Mouse (Mus musculus): ENCODE data around the gene Zfp541. TPM values are rescaled to one million over a fixed set of nuclear protein-coding genes. Genes with fewer than 3 reads are reported as not detected.

Gene Zfp541
- total RNA-seq, 2 experiments from 2014 or later, result not detected

GRCm38 (mm10) chr7:16063490-16063889 is 1.9 kb downstream of the Zfp541 start:
- intact Hi-C loops (cut with DNase I), result no loop called here
- no peak for DNase-seq

GRCm38 (mm10) chr7:16070846-16071245 is 9.2 kb downstream of the Zfp541 start:
- DNase-seq, result no peak
- intact Hi-C loops (cut with DNase I), result no loop called here

GRCm38 (mm10) chr7:16071906-16072305 is 10.3 kb downstream of the Zfp541 start:
- intact Hi-C loops (cut with DNase I), result no loop called here
- DNase-seq, result no peak

- intact Hi-C loops (cut with DNase I), result no loop called here
- no peak for DNase-seq
These were observed 18.3 kb downstream of the Zfp541 start for GRCm38 (mm10) chr7:16079947-16080346.

GRCm38 (mm10) chr7:16080581-16080980 is 19.0 kb downstream of the Zfp541 start:
- intact Hi-C loops (cut with DNase I), result no loop called here
- DNase-seq, result no peak

GRCm38 (mm10) chr7:16083361-16083760 is 21.7 kb downstream of the Zfp541 start:
- no peak for DNase-seq
- intact Hi-C loops (cut with DNase I), result no loop called here

- intact Hi-C loops (cut with DNase I), result no loop called here
- DNase-seq, result no peak
These were observed 26.0 kb downstream of the Zfp541 start for GRCm38 (mm10) chr7:16087587-16087986.

GRCm38 (mm10) chr7:16094592-16094991 is 33.0 kb downstream of the Zfp541 start:
- intact Hi-C loops (cut with DNase I), result loop anchor here (5.0 kb wide), 1 partner anchor 37 kb away; no protein-coding TSS in a partner anchor
- no peak for DNase-seq

- intact Hi-C loops (cut with DNase I), result loop anchor here (2.0 to 5.0 kb wide), 3 partner anchors 20 to 164 kb away; partner anchors contain the start of gene Kptn
These were observed 36.7 kb downstream of the Zfp541 start, which contains the start of gene Napa for GRCm38 (mm10) chr7:16098021-16099017. TSS of gene Napa (plus strand) at chr7:16098458.

GRCm38 (mm10) chr7:16099901-16100300 is 38.3 kb downstream of the Zfp541 start:
- no peak for DNase-seq
- intact Hi-C loops (cut with DNase I), result loop anchor here (2.0 to 5.0 kb wide), 3 partner anchors 19 to 162 kb away; partner anchors contain the start of gene Kptn

More at GRCm38 (mm10) chr7:16098021-16099017, 36.7 kb downstream of the Zfp541 start, which contains the start of gene Napa:
- peak; percentile 98 for DNase-seq

- DNase-seq, result no peak
- intact Hi-C loops (cut with DNase I), result no loop called here
These were observed 39.5 kb downstream of the Zfp541 start for GRCm38 (mm10) chr7:16101081-16101480.

GRCm38 (mm10) chr7:16101726-16102475 is 40.3 kb downstream of the Zfp541 start:
- no peak for DNase-seq
- intact Hi-C loops (cut with DNase I), result no loop called here

- intact Hi-C loops (cut with DNase I), result no loop called here
These were observed 41.1 kb downstream of the Zfp541 start for GRCm38 (mm10) chr7:16102686-16103226.

GRCm38 (mm10) chr7:16103760-16104159 is 42.1 kb downstream of the Zfp541 start:
- DNase-seq, result peak in 1 of 2 experiments; percentile 45
- intact Hi-C loops (cut with DNase I), result no loop called here

More at GRCm38 (mm10) chr7:16102686-16103226, 41.1 kb downstream of the Zfp541 start:
- DNase-seq, result no peak

- intact Hi-C loops (cut with DNase I), result no loop called here
These were observed 43.2 kb downstream of the Zfp541 start for GRCm38 (mm10) chr7:16104611-16105388.

GRCm38 (mm10) chr7:16108886-16109542 is 47.4 kb downstream of the Zfp541 start:
- DNase-seq, result no peak
- intact Hi-C loops (cut with DNase I), result no loop called here

More at GRCm38 (mm10) chr7:16104611-16105388, 43.2 kb downstream of the Zfp541 start:
- DNase-seq, result no peak

- no peak for DNase-seq
- intact Hi-C loops (cut with DNase I), result no loop called here
These were observed 48.5 kb downstream of the Zfp541 start for GRCm38 (mm10) chr7:16110158-16110557.

- no peak for DNase-seq
- intact Hi-C loops (cut with DNase I), result no loop called here
These were observed 49.9 kb downstream of the Zfp541 start for GRCm38 (mm10) chr7:16111284-16112090.

All from heart, postnatal 14 days (tissue).